Comparison of ENCODE assay signal across 8 mouse cellular contexts in genomic region chr16:44745866-44746562, GRCm38 (mm10). TPM values are rescaled to one million over a fixed set of nuclear protein-coding genes. Genes with fewer than 3 reads are reported as not detected.
DNase-seq lines count a peak whose midpoint lies in the region; ATAC-seq and TF ChIP-seq lines count a peak whose summit lies in the region.

Gene Gtpbp8, minus strand, starts transcription at chr16:44746363.

- no peaks in the 10 kb centered on the region for H3K9me3 ChIP-seq in heart, embryonic 11.5 days (replicated peaks; ENCODE audit: control insufficient read depth, low read length)
- H3K9me3 ChIP-seq in kidney, embryonic 16.5 days (ENCODE audit: low read length): no peaks in the 10 kb centered on the region

- H3K27me3 ChIP-seq in heart, embryonic 11.5 days (ENCODE audit: control insufficient read depth, insufficient read depth, low read length): no peaks in the 10 kb centered on the region
- no peaks in the 10 kb centered on the region for H3K27me3 ChIP-seq in kidney, embryonic 16.5 days (ENCODE audit: insufficient read depth, low read length)
- H3K27me3 ChIP-seq in liver, adult 2 months (ENCODE audit: control insufficient read depth, insufficient read depth, low read length): no peaks in the 10 kb centered on the region
- H3K27me3 ChIP-seq in myocyte (ENCODE audit: control insufficient read depth, insufficient read depth, insufficient read length): no peaks in the 10 kb centered on the region
- H3K27me3 ChIP-seq in splenic B cell, adult 2 months (ENCODE audit: control insufficient read depth, insufficient read depth, low read length, poor library complexity, severe bottlenecking): no peaks in the 10 kb centered on the region

- H3K79me2 ChIP-seq in liver, adult 2 months (ENCODE audit: control insufficient read depth, insufficient read depth, low read length): no peaks in the 10 kb centered on the region; the same call in 1 of the 2 replicates
- H3K79me2 ChIP-seq in myocyte (ENCODE audit: control insufficient read depth, insufficient read depth): peaks cover 24% of the 10 kb centered on the region

- peak within 1 kb of the TSS; percentile 89 for H3K4me2 ChIP-seq in heart, embryonic 11.5 days
- H3K4me2 ChIP-seq in kidney, embryonic 16.5 days (replicated peaks; ENCODE audit: low read depth, low read length): peak within 1 kb of the TSS; percentile 89
- H3K4me2 ChIP-seq in myocyte (ENCODE audit: low read depth): peak within 1 kb of the TSS; percentile 91

- peaks cover 8% of the 10 kb centered on the region for H3K36me3 ChIP-seq in heart, embryonic 11.5 days (ENCODE audit: control insufficient read depth, insufficient read depth, low read length)
- H3K36me3 ChIP-seq in kidney, embryonic 16.5 days (ENCODE audit: insufficient read depth, low read length): peaks cover 10% of the 10 kb centered on the region
- H3K36me3 ChIP-seq in liver, adult 2 months (ENCODE audit: control insufficient read depth, insufficient read depth, low read length): peaks cover 7% of the 10 kb centered on the region; the same call in 1 of the 2 replicates
- H3K36me3 ChIP-seq in myocyte (ENCODE audit: control insufficient read depth, insufficient read depth): peaks cover 14% of the 10 kb centered on the region
- H3K36me3 ChIP-seq in splenic B cell, adult 2 months (ENCODE audit: control insufficient read depth, insufficient read depth, low read length, poor library complexity, severe bottlenecking): 0 out of 2 replicates have a peak, but pooled peaks cover 3% of the 10 kb centered on the region

- peak within 1 kb of the TSS; percentile 89 for H3K4me3 ChIP-seq in heart, embryonic 11.5 days (ENCODE audit: low read depth, low read length)
- peak within 1 kb of the TSS; percentile 82 for H3K4me3 ChIP-seq in kidney, embryonic 16.5 days (ENCODE audit: low read length)
- peak within 1 kb of the TSS; percentile 71 for H3K4me3 ChIP-seq in liver, adult 2 months (ENCODE audit: insufficient read depth, low read depth, low read length)
- peak within 1 kb of the TSS; percentile 97 for H3K4me3 ChIP-seq in myocyte

- 0 out of 2 replicates have a peak, but pooled peaks have one; percentile 48 for TF ChIP-seq POLR2A in liver, adult 2 months (IDR thresholded peaks at IDR 0.05; ENCODE audit: extremely low read depth, insufficient read depth, low read length)
- TF ChIP-seq POLR2A in myocyte (IDR thresholded peaks at IDR 0.05; ENCODE audit: insufficient read length, low read depth): peak; percentile 62

- TF ChIP-seq CTCF in liver, adult 2 months (IDR thresholded peaks at IDR 0.05; ENCODE audit: low read depth, low read length): no peak

- peak; percentile 96 for ATAC-seq in erythroblast, adult 5-6 weeks (replicated peaks; ENCODE audit: low FRiP score, poor library complexity, severe bottlenecking)
- ATAC-seq in heart, embryonic 11.5 days (replicated peaks; ENCODE audit: insufficient number of reproducible peaks, low FRiP score, low TSS enrichment): peak; percentile 87
- peak; percentile 97 for ATAC-seq in kidney, embryonic 16.5 days (ENCODE audit: low FRiP score, low TSS enrichment)

- peak; percentile 84 to 85 for DNase-seq in B cell, adult 2 months
- peak; percentile 97 for DNase-seq in brain, adult 2 months (ENCODE audit: low read depth, low spot score)
- DNase-seq in liver, adult 2 months (ENCODE audit: extremely low read depth, low read depth, low spot score): peak; percentile 85
- DNase-seq in splenic B cell, adult 2 months (ENCODE audit: low read depth, low spot score): peak; percentile 85

- H3K9ac ChIP-seq in heart, embryonic 11.5 days (ENCODE audit: low read depth, low read length): peak within 1 kb of the TSS; percentile 89
- peak within 1 kb of the TSS; percentile 84 for H3K9ac ChIP-seq in kidney, embryonic 16.5 days (replicated peaks; ENCODE audit: low read length)
- H3K9ac ChIP-seq in liver, adult 2 months (ENCODE audit: low read depth, low read length): peak within 1 kb of the TSS; percentile 71

- peaks cover 8% of the 10 kb centered on the region; the same call in 1 of the 2 replicates for H3K4me1 ChIP-seq in heart, embryonic 11.5 days (ENCODE audit: control insufficient read depth, insufficient read depth, low read length)
- peaks cover 17% of the 10 kb centered on the region for H3K4me1 ChIP-seq in kidney, embryonic 16.5 days (ENCODE audit: insufficient read depth, low read length)
- H3K4me1 ChIP-seq in liver, adult 2 months (ENCODE audit: control insufficient read depth, insufficient read depth, low read length): no peaks in the 10 kb centered on the region

- H3K27ac ChIP-seq in heart, embryonic 11.5 days (ENCODE audit: low read depth, low read length): peak within 1 kb of the TSS; percentile 94
- peak within 1 kb of the TSS; percentile 97 for H3K27ac ChIP-seq in kidney, embryonic 16.5 days (ENCODE audit: low read length)
- H3K27ac ChIP-seq in liver, adult 2 months (replicated peaks; ENCODE audit: insufficient read depth, low read depth, low read length): peak within 1 kb of the TSS; percentile 69

- peak within 1 kb of the TSS; percentile 58 for H3ac ChIP-seq in myocyte (ENCODE audit: control insufficient read depth, insufficient read length)

- WGBS in heart, embryonic 11.5 days (ENCODE audit: insufficient replicate concordance): under 1% methylated on average over 47 of the region's 47 CpGs
- under 1% methylated on average over 47 of the region's 47 CpGs for WGBS in kidney, embryonic 16.5 days
- under 1% methylated on average over 47 of the region's 47 CpGs for WGBS in liver, adult 2 months

TF ChIP-seq in myocyte, 11 proteins besides CTCF, POLR2A, EP300 and RAD21:
- TF ChIP-seq SRF (IDR thresholded peaks at IDR 0.05; ENCODE audit: control insufficient read depth, insufficient read length, low read depth) (no peak), USF1 (IDR thresholded peaks at IDR 0.05; ENCODE audit: low read depth) (no peak), TCF3 (IDR thresholded peaks at IDR 0.05; ENCODE audit: insufficient read length, low read depth) (no peak), E2F4 (IDR thresholded peaks at IDR 0.05; ENCODE audit: insufficient read depth) (no peak), CEBPB (IDR thresholded peaks at IDR 0.05; ENCODE audit: insufficient read depth, poor library complexity, severe bottlenecking) (no peak), MAX (IDR thresholded peaks at IDR 0.05; ENCODE audit: low read depth) (no peak), REST (IDR thresholded peaks at IDR 0.05; ENCODE audit: insufficient read depth, insufficient read length) (no peak), TCF12 (IDR thresholded peaks at IDR 0.05; ENCODE audit: insufficient read depth, poor library complexity, severe bottlenecking) (no peak), POLR2AphosphoS2 (IDR thresholded peaks at IDR 0.05; ENCODE audit: insufficient read length, low read depth) (no peak), MYOD1 (IDR thresholded peaks at IDR 0.05; ENCODE audit: control insufficient read depth in 1 of 3, insufficient read length in 2 of 3, low read depth in 2 of 3) (no peak), MYOG (IDR thresholded peaks at IDR 0.05; ENCODE audit: control insufficient read depth in 1 of 3, insufficient read depth in 1 of 3, insufficient read length in 2 of 3, low read depth in 2 of 3) (no peak)

RNA-seq across cellular contexts. Expression of gene Gtpbp8, which starts in this region (rescaled TPM):
- 1.7 and 5.6 TPM in 2 replicates for total RNA-seq in erythroblast, adult 5-6 weeks (2015; ENCODE audit: low replicate concordance)
- total RNA-seq in erythroblast, adult 5-6 weeks (2017; ENCODE audit: low replicate concordance): 0.98 and 3.5 TPM in 2 replicates
- 22.2 and 24.8 TPM in 2 replicates for polyA plus RNA-seq in heart, embryonic 11.5 days (2014; fragmentation: Nextera tagmentation; extraction: Ambion mirVana)
- polyA plus RNA-seq in kidney, embryonic 16.5 days (2015; fragmentation: Nextera tagmentation; extraction: Ambion mirVana): 28.9 and 29.1 TPM in 2 replicates
- 11.0 and 11.2 TPM in 2 replicates for total RNA-seq in liver, adult 2 months (2014; rRNA removed)
- 3.7 and 3.8 TPM in 2 replicates for polyA plus RNA-seq in liver, adult 2 months (2012; rRNA removed)
- 8.2 TPM for polyA plus RNA-seq in myocyte (2012; fragmentation: generic; extraction: Trizol)

Comparison
In these comparisons a context has a peak if more than half of its experiments do, and no peak if none do; other contexts are left out.
1. Peak in every context shown above with its lines: DNase-seq, ATAC-seq, H3K4me3 ChIP-seq and H3K27ac ChIP-seq.